Mouse (Mus musculus): ENCODE data around the gene Ace. TPM values are rescaled to one million over a fixed set of nuclear protein-coding genes. Genes with fewer than 3 reads are reported as not detected.

Gene Ace
- polyA plus RNA-seq, 1 experiment: not detected

- H3K4me3 ChIP-seq (ENCODE audit: low read depth, low read length): no peak overlapping the region
- H3K9me3 ChIP-seq (replicated peaks; ENCODE audit: control insufficient read depth, insufficient read depth, low read length, poor library complexity, severe bottlenecking): no peaks in the 10 kb centered on the region
- H3K4me1 ChIP-seq (ENCODE audit: control insufficient read depth, insufficient read depth, low read length): no peaks in the 10 kb centered on the region
- H3K9ac ChIP-seq (ENCODE audit: low read depth, poor library complexity, severe bottlenecking): no peak overlapping the region
- TF ChIP-seq CTCF (IDR thresholded peaks at IDR 0.05; ENCODE audit: low read depth, low read length) (no peak), EP300 (IDR thresholded peaks at IDR 0.05; ENCODE audit: insufficient read depth, low read depth, low read length) (no peak), POLR2A (IDR thresholded peaks at IDR 0.05; ENCODE audit: insufficient read depth, low read length) (no peak)
- H3K27me3 ChIP-seq (ENCODE audit: control insufficient read depth, insufficient read depth, low read length, poor library complexity, severe bottlenecking): no peaks in the 10 kb centered on the region
- H3K27ac ChIP-seq (ENCODE audit: insufficient read depth, low read length): no peak overlapping the region
- no peaks in the 10 kb centered on the region for H3K36me3 ChIP-seq (ENCODE audit: control insufficient read depth, insufficient read depth, low read length, poor library complexity, severe bottlenecking)
Measured at GRCm38 (mm10) chr11:105975050-105975449, 7.3 kb downstream of the Ace start.

- Histone ChIP-seq H3K4me1 (ENCODE audit: control insufficient read depth, insufficient read depth, low read length) (no peaks in the 10 kb centered on the region), H3K27ac (ENCODE audit: insufficient read depth, low read length) (no peak overlapping the region), H3K4me3 (ENCODE audit: low read depth, low read length) (no peak overlapping the region), H3K36me3 (ENCODE audit: control insufficient read depth, insufficient read depth, low read length, poor library complexity, severe bottlenecking) (no peaks in the 10 kb centered on the region), H3K9ac (ENCODE audit: low read depth, poor library complexity, severe bottlenecking) (no peak overlapping the region), H3K27me3 (ENCODE audit: control insufficient read depth, insufficient read depth, low read length, poor library complexity, severe bottlenecking) (no peaks in the 10 kb centered on the region), H3K9me3 (replicated peaks; ENCODE audit: control insufficient read depth, insufficient read depth, low read length, poor library complexity, severe bottlenecking) (no peaks in the 10 kb centered on the region)
- TF ChIP-seq EP300 (IDR thresholded peaks at IDR 0.05; ENCODE audit: insufficient read depth, low read depth, low read length) (no peak), POLR2A (IDR thresholded peaks at IDR 0.05; ENCODE audit: insufficient read depth, low read length) (no peak), CTCF (IDR thresholded peaks at IDR 0.05; ENCODE audit: low read depth, low read length) (no peak)
Measured at GRCm38 (mm10) chr11:105975636-105976035, 7.9 kb downstream of the Ace start.

GRCm38 (mm10) chr11:105978232-105978631 is 10.5 kb downstream of the Ace start:
- no peak for TF ChIP-seq CTCF (IDR thresholded peaks at IDR 0.05; ENCODE audit: low read depth, low read length)
- TF ChIP-seq POLR2A (IDR thresholded peaks at IDR 0.05; ENCODE audit: insufficient read depth, low read length): no peak
- no peak for TF ChIP-seq EP300 (IDR thresholded peaks at IDR 0.05; ENCODE audit: insufficient read depth, low read depth, low read length)

GRCm38 (mm10) chr11:105978634-105979033 is 10.9 kb downstream of the Ace start:
- H3K4me1 ChIP-seq (ENCODE audit: control insufficient read depth, insufficient read depth, low read length): no peaks in the 10 kb centered on the region
- no peak for TF ChIP-seq CTCF (IDR thresholded peaks at IDR 0.05; ENCODE audit: low read depth, low read length)
- no peak for TF ChIP-seq POLR2A (IDR thresholded peaks at IDR 0.05; ENCODE audit: insufficient read depth, low read length)
- TF ChIP-seq EP300 (IDR thresholded peaks at IDR 0.05; ENCODE audit: insufficient read depth, low read depth, low read length): no peak

More at GRCm38 (mm10) chr11:105978232-105978631, 10.5 kb downstream of the Ace start:
- Histone ChIP-seq H3K27ac (ENCODE audit: insufficient read depth, low read length) (no peak overlapping the region), H3K9me3 (replicated peaks; ENCODE audit: control insufficient read depth, insufficient read depth, low read length, poor library complexity, severe bottlenecking) (no peaks in the 10 kb centered on the region), H3K4me3 (ENCODE audit: low read depth, low read length) (no peak overlapping the region), H3K36me3 (ENCODE audit: control insufficient read depth, insufficient read depth, low read length, poor library complexity, severe bottlenecking) (no peaks in the 10 kb centered on the region), H3K27me3 (ENCODE audit: control insufficient read depth, insufficient read depth, low read length, poor library complexity, severe bottlenecking) (no peaks in the 10 kb centered on the region), H3K9ac (ENCODE audit: low read depth, poor library complexity, severe bottlenecking) (no peak overlapping the region), H3K4me1 (ENCODE audit: control insufficient read depth, insufficient read depth, low read length) (no peaks in the 10 kb centered on the region)

GRCm38 (mm10) chr11:105984452-105984851 is 16.7 kb downstream of the Ace start:
- H3K4me1 ChIP-seq (ENCODE audit: control insufficient read depth, insufficient read depth, low read length): peaks cover 4% of the 10 kb centered on the region
- TF ChIP-seq CTCF (IDR thresholded peaks at IDR 0.05; ENCODE audit: low read depth, low read length): no peak
- TF ChIP-seq POLR2A (IDR thresholded peaks at IDR 0.05; ENCODE audit: insufficient read depth, low read length): no peak
- TF ChIP-seq EP300 (IDR thresholded peaks at IDR 0.05; ENCODE audit: insufficient read depth, low read depth, low read length): no peak

More at GRCm38 (mm10) chr11:105978634-105979033, 10.9 kb downstream of the Ace start:
- Histone ChIP-seq H3K27me3 (ENCODE audit: control insufficient read depth, insufficient read depth, low read length, poor library complexity, severe bottlenecking) (no peaks in the 10 kb centered on the region), H3K4me3 (ENCODE audit: low read depth, low read length) (no peak overlapping the region), H3K9me3 (replicated peaks; ENCODE audit: control insufficient read depth, insufficient read depth, low read length, poor library complexity, severe bottlenecking) (no peaks in the 10 kb centered on the region), H3K27ac (ENCODE audit: insufficient read depth, low read length) (no peak overlapping the region), H3K36me3 (ENCODE audit: control insufficient read depth, insufficient read depth, low read length, poor library complexity, severe bottlenecking) (no peaks in the 10 kb centered on the region), H3K9ac (ENCODE audit: low read depth, poor library complexity, severe bottlenecking) (no peak overlapping the region)

GRCm38 (mm10) chr11:105987446-105987845 is 19.7 kb downstream of the Ace start:
- Histone ChIP-seq H3K36me3 (ENCODE audit: control insufficient read depth, insufficient read depth, low read length, poor library complexity, severe bottlenecking) (no peaks in the 10 kb centered on the region), H3K9ac (ENCODE audit: low read depth, poor library complexity, severe bottlenecking) (no peak overlapping the region), H3K4me3 (ENCODE audit: low read depth, low read length) (no peak overlapping the region), H3K9me3 (replicated peaks; ENCODE audit: control insufficient read depth, insufficient read depth, low read length, poor library complexity, severe bottlenecking) (no peaks in the 10 kb centered on the region), H3K27me3 (ENCODE audit: control insufficient read depth, insufficient read depth, low read length, poor library complexity, severe bottlenecking) (no peaks in the 10 kb centered on the region), H3K27ac (ENCODE audit: insufficient read depth, low read length) (no peak overlapping the region), H3K4me1 (ENCODE audit: control insufficient read depth, insufficient read depth, low read length) (peaks cover 4% of the 10 kb centered on the region)
- TF ChIP-seq CTCF (IDR thresholded peaks at IDR 0.05; ENCODE audit: low read depth, low read length) (no peak), POLR2A (IDR thresholded peaks at IDR 0.05; ENCODE audit: insufficient read depth, low read length) (no peak), EP300 (IDR thresholded peaks at IDR 0.05; ENCODE audit: insufficient read depth, low read depth, low read length) (no peak)

More at GRCm38 (mm10) chr11:105984452-105984851, 16.7 kb downstream of the Ace start:
- Histone ChIP-seq H3K4me3 (ENCODE audit: low read depth, low read length) (no peak overlapping the region), H3K27me3 (ENCODE audit: control insufficient read depth, insufficient read depth, low read length, poor library complexity, severe bottlenecking) (no peaks in the 10 kb centered on the region), H3K9me3 (replicated peaks; ENCODE audit: control insufficient read depth, insufficient read depth, low read length, poor library complexity, severe bottlenecking) (no peaks in the 10 kb centered on the region), H3K9ac (ENCODE audit: low read depth, poor library complexity, severe bottlenecking) (no peak overlapping the region), H3K36me3 (ENCODE audit: control insufficient read depth, insufficient read depth, low read length, poor library complexity, severe bottlenecking) (no peaks in the 10 kb centered on the region), H3K27ac (ENCODE audit: insufficient read depth, low read length) (no peak overlapping the region)
